Mouse (Mus musculus) C2C12 (cell line): ENCODE results near the gene Golga7b.

Experiments used
- CTCF ChIP-seq: IDR thresholded peaks from one replicate; pipeline ENCODE4 v1.5.1; 2011; ENCODE audit not compliant: control insufficient read depth, insufficient read depth, insufficient read length
- MAX ChIP-seq: IDR thresholded peaks from one replicate; pipeline ENCODE4 v1.6.1; 2011; ENCODE audit warnings: mild to moderate bottlenecking, control low read depth
- MYOD1 ChIP-seq: IDR thresholded peaks from one replicate; pipeline ENCODE4 v1.6.1; 2011; ENCODE audit warnings: low read depth; ENCODE audit not compliant: control insufficient read depth, insufficient read length
- MYOG ChIP-seq: IDR thresholded peaks from one replicate; pipeline ENCODE4 v1.6.1; 2011; ENCODE audit not compliant: control insufficient read depth, insufficient read length; ENCODE audit errors: extremely low read depth
- USF1 ChIP-seq: IDR thresholded peaks from one replicate; pipeline ENCODE4 v1.6.1; 2011; ENCODE audit warnings: low read depth, mild to moderate bottlenecking, control low read depth, moderate library complexity

DNA sequence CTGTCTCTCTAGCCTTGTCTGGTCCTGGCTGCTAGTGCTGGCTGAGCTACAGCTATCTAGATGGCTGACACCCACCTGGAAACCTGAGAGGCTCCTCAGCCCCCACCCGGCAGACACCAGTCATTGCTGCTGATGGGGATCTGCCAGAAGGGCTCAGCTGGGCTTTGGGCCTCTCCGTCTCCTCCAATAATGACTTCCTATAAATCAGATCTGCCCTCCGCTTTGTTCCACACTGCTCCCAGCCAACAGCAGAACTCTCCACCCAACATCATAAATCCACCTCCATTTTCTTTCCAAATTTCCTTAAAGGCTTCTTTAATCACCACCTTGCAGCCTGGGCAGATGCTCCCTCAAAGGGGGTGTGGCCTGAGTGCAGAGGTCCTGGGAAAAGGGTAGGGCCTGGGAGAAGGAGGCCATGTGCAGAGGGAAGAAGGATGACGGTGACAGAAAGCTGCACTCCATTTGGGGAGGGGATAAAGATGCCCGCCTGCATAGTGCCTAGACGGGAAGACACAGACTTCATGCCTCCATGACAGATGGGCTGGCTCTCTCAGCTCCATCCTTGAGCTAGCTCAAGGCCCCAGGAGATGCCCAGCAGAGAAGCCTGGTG is 67.8 kb downstream of the Golga7b start:
- TF ChIP-seq MAX (no peak), CTCF (no peak), MYOG (no peak), MYOD1 (no peak), USF1 (no peak)
